Mouse (Mus musculus) lung, adult 18-20 months (tissue): ENCODE measurements around the gene Ifnar1.
"Not testable (repeated sequence)": the region's sequence is repeated elsewhere in the genome, so short reads cannot be mapped to it uniquely, and the experiment has no call there.

ENCODE experiments used
- DNase-seq, 2 experiments: peaks; one replicate each; pipeline ENCODE4 v3.0.0; 2022; ENCODE audit warnings: mixed read lengths in 2 of 2

Ifnar1 gene

DNA sequence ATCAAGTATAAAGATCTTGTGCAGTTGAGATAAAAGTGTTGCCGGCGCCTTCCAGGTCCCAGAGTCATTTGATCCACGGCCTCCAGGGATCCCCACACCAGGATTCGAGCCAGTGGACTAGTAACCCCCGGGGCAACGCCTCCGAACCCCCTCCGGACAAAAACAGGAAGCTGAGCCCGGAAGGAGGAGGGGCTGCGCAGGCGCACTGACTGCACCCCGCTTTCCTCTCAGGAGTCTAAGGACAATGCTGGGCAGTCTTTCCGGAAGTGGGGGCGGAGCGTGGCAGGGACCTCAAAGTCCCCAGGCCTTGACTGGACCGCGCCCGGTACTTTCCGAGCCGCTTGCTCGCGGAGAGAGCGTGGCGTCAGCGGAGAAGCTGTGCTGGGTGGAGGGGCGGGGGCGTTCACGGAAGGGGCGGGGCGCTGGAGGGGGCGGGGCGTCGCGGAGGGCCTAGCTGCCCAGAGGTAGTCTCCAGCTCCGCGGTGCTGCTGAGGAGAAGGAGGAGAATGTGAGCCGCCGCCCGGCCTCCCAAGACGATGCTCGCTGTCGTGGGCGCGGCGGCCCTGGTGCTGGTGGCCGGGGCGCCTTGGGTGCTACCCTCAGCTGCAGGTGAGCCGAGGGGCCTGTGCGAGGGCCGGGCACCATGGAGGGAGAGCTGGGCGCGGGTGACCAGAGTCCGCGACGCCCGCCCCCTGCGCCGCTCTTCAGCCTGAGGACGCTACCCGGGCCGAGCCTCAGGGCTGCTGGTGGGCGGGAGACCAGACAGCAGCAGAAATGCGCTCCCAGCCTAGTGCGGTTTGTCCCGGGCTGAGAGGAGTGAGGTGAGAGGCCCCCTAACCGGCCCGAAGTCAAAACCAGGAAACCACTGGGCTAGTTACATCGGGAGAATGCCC is at the start of gene Ifnar1:
Gene Ifnar1, plus strand, starts transcription at position 431 of the 893 bp plus-strand sequence.
- peak; percentile 100 for DNase-seq

DNA sequence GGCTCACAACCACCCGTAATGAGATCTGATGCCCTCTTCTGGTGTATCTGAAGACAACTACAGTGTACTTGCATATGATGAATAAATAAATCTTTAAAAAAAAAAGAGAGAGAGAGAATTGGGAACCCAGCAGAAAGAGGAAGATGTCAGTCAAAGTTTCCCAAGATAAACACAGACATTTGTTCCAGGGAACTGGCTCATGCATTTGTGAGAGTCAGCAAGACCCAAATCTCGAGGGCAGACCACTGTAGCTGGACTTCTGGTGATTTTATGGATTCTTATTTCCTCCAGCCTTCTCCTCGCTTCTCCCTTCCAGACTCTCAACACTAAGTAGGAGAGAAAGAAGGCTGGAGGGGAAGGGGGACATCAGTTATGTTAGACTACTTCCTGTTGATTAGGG is 47.0 kb upstream of the Ifnar1 start:
- no peak for DNase-seq

DNA sequence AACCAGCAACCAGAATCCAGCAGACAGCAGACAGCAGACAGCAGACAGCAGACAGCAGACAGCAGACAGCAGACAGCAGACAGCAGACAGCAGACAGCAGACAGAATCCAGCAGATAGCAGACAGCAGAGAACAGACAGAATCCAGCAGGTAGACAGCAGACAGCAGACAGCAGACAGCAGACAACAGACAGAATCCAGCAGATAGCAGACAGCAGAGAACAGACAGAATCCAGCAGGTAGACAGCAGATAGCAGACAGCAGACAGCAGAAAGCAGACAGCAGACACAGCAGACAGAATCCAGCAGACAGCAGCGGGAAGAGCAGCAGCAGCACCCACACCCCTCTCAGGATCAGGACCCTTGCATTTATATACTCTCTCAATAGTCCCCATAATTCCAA is 46.4 kb upstream of the Ifnar1 start:
- DNase-seq = not testable (repeated sequence)

DNA sequence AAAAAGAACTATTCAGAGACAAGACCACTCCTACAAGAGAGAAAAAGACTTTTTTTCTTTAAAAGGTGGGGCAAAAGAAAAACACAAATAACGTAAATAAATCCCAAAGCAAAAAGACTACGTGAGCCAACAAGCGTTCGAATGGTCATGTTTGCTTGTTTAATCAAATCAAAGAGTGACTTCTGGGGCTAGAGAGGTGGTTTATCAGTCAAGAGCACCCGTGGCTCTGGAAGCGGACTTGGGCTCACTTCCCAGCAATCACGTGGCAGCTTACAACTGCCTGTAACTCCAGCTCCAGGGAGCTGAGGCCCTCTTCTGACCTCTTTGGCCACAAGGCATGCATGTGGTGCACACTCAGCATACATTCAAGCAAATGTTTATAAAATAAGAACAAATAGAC is 43.7 kb upstream of the Ifnar1 start:
- DNase-seq = peak; percentile 86 to 88

DNA sequence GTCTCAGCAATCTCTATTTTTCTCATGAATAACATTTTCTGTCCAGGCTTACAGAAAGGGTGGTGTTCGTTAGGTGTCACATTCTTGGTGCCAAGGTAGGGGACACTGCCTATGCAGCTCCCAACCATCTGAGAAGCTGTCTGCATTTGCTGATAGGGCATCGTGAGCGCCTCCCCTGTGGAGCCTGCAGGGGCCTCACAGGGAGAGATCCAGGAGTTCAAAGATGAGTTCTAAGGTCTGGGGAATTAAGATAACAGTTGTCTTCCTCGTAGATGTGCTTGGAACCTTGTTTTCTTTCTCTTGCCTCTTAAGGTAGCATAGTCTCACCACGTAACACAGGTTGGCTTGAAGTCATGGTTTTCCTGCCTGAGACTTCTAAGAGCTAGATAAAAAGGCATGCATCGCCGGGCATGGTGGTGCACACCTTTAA is 43.2 kb upstream of the Ifnar1 start:
- DNase-seq = no peak

DNA sequence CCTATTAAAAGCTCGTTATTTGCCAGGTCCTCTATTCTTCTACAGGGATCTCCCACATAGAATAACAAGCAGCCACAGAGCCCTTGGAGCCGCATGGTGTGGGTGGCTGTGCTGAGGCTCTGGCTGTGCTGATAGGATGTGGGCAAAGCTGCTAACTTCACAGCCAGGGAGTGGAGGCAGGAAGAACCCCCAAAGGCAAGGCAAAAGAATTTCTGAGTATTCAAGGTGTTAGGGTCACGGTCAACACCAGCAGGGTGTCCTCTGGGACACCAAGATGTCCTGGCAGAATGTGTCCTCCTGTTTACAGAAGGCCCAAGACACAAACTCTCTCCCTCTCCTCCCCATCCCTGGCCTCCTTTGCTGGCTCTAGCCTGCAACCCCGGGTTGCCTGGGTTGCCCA is 42.6 kb upstream of the Ifnar1 start:
- no peak for DNase-seq

DNA sequence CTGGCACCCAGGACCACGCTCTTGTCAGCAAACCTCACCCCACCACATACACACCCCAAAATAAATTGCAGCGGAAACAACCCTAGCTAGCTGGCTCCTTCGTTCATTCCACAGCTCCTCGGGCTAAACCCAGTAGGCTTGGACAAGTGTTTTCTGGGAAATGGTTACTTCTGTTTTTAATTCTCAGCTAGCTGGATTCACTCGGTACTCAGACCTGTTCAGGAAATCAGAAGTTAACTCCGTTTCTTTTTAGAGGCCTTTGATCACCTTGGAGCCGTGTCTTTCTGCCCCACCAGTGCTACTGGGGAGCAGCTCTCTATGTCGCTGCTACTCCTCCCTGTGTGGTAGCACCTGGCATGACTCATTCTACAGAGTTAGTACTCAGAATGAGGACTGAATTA is 41.8 kb upstream of the Ifnar1 start:
- no peak for DNase-seq

DNA sequence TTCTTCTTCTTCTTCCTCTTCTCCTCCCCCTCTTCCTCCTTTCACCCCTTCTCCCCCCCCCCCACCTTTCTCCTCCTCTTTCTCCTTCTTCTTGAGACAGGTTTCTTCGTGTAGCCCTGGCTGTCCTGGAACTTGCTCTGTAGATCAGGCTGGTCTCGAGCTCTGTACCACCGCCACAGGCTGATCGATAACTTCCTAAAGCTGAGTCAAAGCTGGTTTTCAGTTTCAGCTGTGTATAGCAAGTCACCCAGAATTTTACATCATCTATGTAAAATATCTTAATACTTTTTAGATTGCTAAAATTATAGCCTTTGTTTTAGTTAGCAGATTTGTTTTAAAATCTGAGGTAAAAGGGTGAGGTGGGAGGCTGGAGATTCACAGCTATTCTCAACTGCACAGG is 40.2 kb upstream of the Ifnar1 start:
- no peak for DNase-seq

DNA sequence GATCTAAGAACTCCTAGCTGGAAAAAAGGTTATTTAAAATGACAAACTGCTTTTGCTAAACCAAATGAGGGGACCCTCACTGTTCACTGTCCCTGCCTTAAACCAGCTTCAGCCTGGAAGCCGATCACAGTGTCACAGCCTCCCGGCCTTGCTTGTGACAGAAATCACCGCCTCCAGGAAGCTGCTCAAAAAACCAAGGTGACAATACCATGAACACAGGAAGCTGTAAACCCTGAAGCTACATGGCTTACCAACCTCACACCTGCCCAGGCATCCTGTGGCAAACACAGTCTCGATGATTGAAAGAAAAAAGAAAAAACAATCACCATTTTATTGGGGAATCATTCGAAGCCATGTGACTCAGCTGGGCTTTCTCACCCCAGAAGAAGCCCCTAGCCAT is 39.5 kb upstream of the Ifnar1 start:
- no peak for DNase-seq

DNA sequence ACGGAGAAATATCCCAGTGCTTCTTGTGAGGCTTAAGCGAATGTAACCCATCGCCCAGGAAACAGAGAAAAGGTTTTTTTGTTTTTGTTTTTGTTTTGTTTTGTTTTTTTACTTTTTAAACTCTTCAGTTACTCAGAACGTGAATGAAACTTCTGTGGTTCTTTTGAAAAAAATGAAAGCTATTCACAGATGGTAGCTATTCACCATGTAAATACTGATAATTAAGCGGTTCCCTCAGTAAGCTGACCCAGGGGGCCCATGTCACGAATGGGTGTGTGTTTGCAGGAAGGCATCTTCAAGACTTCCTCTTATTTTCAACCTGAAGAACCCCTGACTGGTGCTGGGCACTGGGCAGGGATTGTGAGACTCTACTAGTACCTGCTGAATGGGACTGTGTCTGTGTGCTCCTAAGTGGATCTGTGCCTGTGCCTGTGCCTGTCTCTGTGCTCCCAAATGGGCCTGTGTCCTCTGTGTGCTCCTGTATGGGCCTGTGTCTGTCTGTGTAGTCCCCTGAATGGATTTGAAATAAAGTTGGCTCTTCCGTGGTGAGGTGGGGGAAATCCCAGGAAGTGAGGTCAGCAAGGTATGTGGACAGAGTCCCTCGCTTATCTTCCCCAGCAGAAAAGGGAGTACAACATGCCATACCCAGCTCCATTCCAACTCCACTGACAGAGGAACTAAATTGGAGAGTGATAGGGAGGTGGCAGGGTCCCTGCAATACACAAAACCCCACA is 38.1 kb upstream of the Ifnar1 start:
- no peak for DNase-seq

DNA sequence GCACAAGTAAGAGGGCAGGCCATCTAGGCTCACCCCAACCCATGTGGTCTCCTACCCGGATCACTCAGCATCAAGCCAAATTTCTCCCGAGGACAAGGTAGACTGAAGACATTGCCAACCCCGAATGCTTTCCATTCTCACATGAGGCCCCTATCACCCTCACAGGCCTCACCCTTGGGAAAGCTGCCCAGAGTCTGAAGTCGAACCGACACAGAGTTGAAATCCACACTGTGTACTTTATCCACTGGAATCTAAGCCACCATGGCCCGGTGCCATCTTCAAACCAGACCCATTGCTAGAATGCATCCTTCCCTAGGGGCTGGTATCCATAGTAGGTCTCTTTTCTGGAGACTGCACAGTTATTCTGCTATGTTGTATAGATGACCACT is 37.5 kb upstream of the Ifnar1 start:
- DNase-seq = no peak

DNA sequence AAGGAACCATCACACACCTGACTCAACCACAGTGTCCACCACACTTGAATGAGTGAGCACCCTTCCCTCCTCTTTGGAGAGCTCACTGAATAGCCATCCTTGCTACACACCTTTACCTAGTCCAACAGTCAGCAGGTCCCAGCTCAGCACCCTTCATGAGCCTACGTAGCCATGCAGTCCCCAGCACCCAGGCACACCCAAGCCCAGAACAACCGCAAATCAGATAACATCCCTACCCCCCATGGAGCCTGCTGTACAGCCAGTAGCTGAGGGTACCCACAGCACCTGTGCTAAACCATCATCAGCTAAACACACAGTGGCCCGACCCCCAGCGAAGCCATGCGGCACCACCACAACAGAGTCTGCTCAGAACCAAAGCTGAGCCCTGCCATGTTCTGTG is 37.0 kb upstream of the Ifnar1 start:
- DNase-seq = no peak

DNA sequence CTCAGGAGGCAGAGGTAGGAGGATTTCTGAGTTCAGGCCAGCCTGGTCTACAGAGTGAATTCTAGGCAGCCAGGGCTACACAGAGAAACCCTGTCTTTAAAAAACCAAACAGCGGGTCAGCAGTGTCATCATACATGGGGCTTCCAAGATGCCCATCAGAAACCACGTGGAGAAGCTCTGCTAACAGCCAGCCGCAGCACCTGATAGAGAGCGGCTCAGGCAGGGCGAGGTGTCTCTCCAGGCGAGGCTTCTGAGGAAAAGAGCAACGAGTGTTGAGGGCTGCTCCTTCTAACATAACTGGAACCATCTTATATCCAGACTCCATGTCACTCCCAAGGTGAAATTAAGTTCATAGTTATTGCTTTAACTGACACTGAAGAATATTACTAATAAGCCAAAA is 36.1 kb upstream of the Ifnar1 start:
- no peak for DNase-seq

DNA sequence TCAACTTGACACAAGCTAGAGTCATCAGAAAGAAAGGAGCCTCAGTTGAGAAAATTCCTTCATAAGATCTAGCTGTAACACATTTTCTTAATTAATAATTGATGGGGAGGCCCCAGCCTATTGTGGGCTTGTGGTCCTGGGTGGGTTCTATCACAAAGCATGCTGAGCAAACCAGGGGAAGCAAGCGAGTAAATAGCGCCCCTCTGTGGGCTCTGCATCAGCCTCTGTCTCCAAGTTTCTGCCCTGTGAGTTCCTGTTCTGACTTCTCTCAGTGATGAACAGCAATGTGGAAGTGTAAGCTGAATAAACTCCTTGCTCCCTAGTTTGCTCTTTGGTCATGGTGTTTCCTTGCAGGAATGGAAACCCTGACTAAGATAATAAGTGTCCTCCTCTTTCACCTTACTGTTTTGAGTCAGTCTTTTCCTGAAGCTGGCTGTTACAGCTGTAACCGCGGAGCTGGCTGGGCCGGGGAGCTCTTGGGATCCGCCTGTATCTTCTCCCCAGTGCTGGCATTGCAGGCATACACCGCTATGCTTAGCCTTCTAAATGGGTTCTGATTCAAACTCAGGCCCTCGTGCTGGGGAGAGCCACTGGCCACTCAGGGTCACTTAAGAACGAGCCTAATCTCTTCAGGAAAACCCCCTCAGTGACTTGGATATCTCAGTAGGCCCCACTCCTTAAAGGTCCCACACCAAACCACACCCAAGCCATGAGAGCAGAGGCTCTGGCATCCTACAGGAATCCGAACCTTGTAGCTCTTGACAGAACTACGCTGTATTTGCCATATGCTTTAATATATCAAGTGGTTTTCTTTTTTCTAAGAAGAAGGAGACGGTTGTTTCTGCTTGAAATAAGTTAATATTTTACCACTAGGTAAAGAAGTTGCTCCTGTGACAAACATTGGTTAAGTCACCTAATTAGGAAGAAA is 34.6 kb upstream of the Ifnar1 start:
- DNase-seq = no peak

DNA sequence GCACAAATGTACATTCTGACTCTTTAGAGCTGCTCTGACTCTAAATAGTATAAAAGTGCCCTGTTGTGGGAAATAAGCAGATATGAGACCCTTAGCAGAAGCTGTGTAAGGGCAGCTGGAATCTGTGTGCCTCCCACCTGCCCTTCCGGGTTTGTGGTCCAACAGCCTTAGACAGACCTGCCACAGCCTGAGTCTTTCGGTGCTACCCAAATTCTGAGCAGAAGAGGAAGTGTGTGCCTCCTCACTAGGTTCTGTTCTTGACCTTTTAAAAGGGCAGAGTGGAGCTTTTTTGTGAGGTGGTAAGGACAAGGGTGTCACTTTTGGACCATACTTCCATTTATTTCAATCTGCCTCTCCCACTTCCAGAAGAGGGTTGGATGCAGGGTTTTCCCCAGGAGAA is 33.1 kb upstream of the Ifnar1 start:
- DNase-seq = no peak

DNA sequence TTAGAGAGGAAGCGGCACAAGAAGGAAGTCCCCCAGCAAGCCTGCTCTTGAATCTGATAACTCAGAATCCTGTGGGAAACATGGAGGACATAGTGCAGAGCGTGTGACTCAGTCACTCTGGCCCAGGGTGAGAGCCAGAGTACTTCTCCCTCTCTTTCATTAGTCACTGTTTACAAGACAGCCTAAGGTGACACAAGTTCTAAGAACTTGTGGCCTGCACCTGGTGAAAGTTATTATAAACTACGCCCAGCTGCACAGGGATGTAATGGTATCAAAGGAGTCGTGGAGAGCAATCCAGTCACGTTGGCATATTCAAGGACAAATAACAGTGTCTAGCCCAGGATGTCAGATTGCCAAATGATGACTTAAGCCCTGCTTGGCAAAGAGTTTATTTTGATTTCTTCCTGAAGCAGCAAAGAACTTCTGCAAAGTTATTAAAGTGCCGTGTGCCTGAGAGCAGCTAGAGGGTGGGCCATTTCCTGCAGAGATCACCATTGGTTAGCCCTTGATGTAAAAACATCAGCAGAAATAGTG is 32.6 kb upstream of the Ifnar1 start:
- peak; percentile 42 to 82 for DNase-seq

DNA sequence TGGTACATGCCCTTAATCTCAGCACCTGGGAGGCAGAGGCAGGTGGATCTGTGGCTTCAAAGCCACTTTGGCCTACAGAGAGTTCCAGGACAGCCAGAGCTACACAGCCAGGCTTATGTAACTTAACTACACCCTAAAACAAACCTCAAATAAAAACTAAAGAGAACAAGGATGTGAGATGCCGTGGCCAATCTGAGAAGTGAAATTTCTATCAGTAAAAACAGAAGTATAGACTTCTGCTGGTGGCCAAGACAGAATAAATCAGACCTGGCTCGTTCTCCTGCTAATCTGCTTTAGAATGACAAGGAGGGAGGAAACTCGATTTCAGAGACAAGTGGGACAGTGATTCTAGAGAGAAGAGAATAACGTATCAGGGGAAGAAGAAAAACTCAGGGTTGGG is 29.2 kb upstream of the Ifnar1 start:
- DNase-seq = no peak

DNA sequence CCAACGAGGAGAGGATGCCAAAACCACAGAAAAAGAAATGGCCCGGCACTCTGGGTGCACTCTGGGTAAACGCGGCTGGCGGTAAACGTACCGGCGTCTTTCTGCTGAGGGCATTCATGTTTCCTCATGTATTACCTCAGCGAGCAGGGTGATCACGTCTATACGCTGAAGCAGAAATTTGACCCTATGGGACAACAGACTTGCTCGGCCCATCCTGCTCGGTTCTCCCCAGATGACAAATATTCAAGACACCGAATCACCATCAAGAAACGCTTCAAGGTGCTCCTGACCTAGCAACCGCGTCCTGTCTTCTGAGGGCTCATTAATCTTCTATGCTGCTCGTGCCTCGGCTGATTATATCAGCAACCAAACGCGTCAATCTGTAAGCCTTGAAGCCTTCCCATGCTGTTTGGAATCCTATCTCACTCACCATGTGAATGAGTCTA is 26.7 kb upstream of the Ifnar1 start:
- DNase-seq = no peak

DNA sequence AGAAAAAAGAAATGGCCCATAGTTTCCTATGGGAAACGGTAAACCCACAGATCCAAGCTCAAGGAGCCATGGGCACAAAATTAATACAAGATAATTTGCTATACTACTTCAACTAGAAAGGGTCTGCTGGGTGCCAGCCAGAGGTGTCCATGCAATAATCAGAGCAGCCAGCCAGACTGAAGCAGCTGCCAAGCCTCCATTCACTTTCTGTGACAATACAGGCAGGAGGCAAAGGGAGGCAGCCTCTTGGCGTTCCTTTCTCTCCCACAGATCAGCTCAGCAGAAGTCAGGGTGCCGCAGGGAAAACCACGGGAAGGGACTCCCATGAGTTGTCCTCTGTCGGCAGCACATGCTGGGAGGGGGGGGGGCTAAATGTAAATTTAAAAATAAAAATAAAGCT is 26.1 kb upstream of the Ifnar1 start:
- peak; percentile 40 to 51 for DNase-seq

DNA sequence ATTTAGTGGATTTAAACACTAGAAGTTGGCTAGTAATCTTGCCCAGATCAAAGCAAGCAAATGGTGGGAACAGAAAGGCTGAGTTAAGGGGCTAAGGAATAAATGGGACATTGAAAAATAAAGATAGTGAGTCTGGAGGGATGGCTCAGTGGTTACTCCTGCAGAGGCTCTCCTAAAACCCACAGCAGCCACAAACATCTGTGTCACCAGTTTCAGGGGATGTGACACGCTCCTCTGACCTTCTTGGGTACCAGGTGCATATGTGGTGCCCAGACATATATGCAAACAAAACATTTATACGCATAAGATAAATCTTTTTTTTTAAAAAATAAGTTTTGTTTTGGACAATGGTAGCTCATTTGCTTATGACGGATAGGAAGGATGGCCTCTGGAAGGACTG is 25.6 kb upstream of the Ifnar1 start:
- DNase-seq = no peak

DNA sequence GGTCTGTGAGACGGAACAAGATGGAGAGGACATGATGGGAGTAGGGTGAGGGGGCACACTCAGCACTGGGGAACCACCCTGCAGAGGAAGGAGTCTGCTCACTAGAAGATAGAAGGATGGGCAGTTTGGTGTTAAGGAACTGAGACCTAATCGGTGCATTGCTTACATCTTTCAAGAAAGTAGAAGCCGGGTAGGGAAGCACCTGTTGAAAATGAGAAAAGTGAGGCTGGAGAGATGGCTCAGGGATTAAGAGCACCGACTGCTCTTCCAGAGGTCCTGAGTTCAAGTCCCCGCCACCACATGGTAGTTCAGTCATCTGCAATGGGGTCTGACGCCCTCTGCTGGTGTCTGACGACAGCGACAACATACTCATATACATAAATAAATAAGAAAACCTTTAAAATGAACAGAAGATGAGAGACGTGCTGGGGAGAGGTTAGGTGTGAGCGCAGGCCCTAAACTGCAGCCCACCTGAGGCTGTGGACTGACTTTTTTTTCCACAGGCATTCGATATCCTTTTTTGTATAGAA is 25.1 kb upstream of the Ifnar1 start:
- DNase-seq = no peak

DNA sequence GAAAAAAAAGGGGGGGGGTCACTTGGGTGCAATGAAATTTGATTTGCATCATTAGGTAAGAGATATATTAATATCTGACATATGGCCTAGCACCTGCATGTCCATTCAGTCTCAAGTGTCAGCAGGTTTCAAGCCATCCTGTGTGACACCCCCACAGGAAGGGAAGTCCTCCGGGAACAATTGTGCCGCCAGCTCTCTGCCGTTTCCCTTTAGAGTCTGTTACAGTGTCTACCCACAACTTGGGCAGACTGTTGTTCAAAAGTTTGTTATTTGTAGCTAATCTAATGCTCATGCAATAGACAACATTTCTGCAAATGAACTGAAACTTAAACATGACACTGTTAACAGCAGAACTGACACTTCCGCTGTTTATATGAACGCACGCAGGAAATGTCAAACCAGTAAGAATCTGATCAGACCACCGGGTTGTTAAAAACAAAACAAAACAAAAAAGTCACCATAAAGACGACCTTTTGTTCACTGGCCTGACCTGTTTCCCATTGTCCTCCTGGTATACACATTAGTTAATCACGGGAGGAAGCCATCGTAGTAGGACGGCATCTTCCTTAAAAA is 23.9 kb upstream of the Ifnar1 start:
- no peak for DNase-seq
